Mouse (Mus musculus) thymus, adult 2 months (tissue): ENCODE data around the gene Eml5.

Source experiments
- CTCF ChIP-seq: fragments of 200-500 bp; IDR thresholded peaks from 2 replicates; pipeline ENCODE4 v1.5.1; 2012; ENCODE audit warnings: mild to moderate bottlenecking, control low read depth, low read length, moderate library complexity, borderline replicate concordance; ENCODE audit not compliant: control insufficient read depth, poor library complexity, insufficient read depth; ENCODE audit errors: extremely low read depth
- POLR2A ChIP-seq: fragments of 200-500 bp; IDR thresholded peaks from 2 replicates; pipeline ENCODE4 v1.6.1; 2012; ENCODE audit warnings: mild to moderate bottlenecking, low read length, control low read depth, moderate library complexity; ENCODE audit not compliant: control insufficient read depth, poor library complexity, insufficient read depth; ENCODE audit errors: extremely low read depth

DNA sequence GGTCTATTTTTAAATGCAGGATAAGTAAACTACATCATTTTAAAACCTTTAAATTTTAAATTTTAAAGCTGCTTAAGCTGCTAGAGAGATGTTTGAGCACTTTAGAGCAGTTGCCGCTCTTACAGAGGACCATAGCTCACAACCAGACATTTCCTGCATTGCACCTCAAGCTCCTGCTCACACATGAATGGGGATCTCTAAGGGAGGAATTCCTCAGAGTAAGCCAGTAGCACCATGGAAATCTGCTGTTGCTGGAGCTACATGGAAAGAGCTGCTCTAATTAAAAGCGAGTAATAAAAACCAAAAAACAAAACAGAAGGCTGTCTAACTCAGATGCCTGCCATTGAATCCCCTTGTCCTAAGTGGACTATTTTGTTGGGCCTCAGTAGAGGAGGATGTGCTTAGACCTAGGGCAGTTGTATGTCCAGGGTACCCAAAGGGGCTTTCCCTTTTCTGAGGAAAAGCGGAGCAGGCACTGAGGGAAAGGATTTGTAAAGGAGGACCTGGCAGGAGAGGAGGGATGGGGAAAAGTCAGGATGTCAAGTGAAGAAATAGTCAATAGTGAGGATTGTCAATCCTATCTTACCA lies 105.5 kb downstream of the Eml5 start:
- no peak for TF ChIP-seq POLR2A
- TF ChIP-seq CTCF = no peak
